Mouse (Mus musculus) adrenal gland, postnatal 4 days (tissue): ENCODE data around the gene Luzp1. TPM values are rescaled to one million over a fixed set of nuclear protein-coding genes. Genes with fewer than 3 reads are reported as not detected.
A peak's percentile ranks its signal among the peaks of the same experiment; 100 is the strongest.

Experiments
- DNase-seq, 2 experiments: peaks; one replicate each; pipeline ENCODE4 v3.0.0; 2021 to 2022; ENCODE audit warnings: low spot score in 2 of 2, mixed read lengths in 2 of 2
- total RNA-seq, 2 experiments: library from RNA; stranded (reverse); gene quantifications; 2 replicates each; pipeline ENCODE4 v1.2.3; 2021

The Luzp1 gene
- total RNA-seq, 2 experiments from 2014 or later = 35.7 to 39.8 TPM

DNA sequence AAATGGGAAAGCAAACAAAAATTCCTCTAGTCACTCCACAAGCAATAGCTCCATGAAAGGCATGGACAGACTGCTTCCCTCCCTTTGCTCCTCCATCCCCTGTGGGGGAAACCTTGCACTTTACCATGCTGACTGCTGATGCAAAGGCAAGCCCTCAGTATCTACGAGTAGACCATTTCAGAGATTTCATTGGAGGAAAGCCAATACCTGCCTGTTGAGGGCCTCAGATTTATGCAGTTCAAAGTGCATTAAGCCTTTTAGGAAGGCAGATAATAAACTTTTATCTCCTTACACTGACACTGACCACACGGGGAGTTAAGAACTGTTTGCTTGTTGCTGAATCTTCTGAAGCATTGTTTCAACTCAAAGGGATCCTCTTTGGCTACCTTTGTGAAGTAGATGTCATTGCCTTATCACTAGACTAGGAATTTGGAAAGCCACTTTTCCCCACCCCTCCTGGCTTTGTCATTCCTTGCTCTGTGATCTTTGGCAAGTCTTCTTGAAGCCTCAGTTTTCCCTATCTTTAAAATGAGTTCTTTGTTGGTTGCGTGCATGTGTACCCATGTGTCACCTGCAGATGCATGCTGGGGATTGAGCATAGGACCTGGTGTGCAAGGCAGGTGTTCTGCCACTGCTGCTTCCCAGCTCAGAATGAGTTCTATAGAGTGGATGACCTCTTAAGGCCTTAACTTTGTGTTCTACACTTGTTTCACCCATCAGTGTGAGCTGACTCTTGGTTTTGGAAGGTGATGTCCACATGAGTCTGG lies 76.9 kb downstream of the Luzp1 start:
- no peak for DNase-seq

GRCm38 (mm10) chr4:136547721-136548120 lies 78.2 kb downstream of the Luzp1 start:
- no peak for DNase-seq

DNA sequence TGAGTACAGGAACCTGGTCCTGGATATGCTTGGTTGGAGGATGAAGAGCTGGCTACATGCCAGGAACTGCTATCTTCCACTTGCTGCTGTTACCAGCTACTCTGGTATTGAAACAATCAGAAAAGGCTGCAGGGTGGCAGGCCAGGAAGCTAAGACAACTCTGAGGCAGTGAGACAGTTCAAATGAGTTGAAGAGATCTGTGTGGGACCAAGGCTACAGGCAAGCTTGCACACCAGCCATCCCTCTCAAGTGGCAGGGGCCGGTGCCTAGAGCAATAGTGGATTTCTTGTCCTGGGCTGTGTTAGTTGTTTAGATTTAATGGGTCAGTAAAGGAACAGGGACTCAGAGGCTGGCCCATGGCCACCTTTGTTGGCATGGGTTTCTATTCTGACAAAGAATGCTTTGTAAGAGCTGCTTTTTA lies 78.8 kb downstream of the Luzp1 start:
- no peak for DNase-seq

- no peak for DNase-seq
Observed at GRCm38 (mm10) chr4:136553108-136553507, 83.5 kb downstream of the Luzp1 start.

DNA sequence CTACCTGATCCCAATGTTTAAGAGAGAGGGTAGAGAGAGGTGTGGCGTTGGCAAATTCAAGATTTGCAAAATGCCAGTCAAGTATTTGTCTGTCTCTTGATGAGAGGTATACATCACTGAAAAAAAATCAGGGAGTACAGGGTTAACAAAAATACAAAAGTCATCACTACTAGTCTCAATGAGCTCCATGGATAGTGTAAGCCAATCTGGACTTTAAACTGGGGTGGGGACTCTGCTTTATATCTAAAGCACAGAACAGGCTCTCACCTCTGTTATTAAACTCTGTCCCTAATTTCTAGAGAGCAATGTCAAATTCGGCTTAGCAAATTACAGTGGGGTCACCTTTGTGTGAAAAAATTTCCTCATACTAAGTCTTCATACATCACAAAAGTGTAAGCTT lies 88.1 kb downstream of the Luzp1 start:
- DNase-seq = no peak

- DNase-seq = no peak
Observed at GRCm38 (mm10) chr4:136559690-136560089, 90.1 kb downstream of the Luzp1 start.

DNA sequence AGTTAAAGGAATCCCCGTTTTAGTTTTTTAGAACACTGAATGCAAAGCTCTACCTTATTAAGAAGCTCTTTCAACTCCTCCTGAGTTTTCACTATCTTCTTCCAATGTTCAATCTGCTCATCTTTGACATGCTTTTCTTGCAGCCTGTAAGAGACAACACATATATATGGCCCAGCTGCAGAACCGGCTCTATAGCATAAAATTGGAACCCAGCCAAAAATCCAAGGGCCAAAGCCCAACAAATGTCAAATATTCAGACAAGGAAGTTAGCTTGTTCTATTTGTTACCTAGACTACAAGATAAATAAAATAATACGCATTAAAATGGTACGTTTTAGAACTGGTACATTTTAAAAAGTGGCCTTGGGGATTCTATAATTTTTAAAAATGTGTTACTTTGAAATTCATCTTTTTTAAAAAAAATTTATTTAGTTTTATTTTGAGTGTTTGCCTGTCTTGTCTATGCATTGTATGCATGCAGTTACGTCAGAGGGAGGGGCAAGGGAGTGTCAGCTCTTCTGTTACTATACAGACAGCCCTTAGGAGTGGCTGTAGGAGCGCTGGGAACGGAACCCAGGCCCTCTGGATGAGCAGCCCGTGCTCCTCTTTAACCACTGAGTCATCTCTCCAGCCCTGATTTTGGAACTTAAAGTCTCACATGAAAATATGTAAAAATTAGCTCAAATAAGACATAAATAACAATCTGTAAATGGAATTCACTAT lies 90.9 kb downstream of the Luzp1 start:
- no peak for DNase-seq

GRCm38 (mm10) chr4:136562755-136563154 lies 93.2 kb downstream of the Luzp1 start:
- DNase-seq = no peak

- peak in 1 of 2 experiments; percentile 33 for DNase-seq
Observed at GRCm38 (mm10) chr4:136568629-136569028, 99.1 kb downstream of the Luzp1 start.

- DNase-seq = no peak
Observed at GRCm38 (mm10) chr4:136569998-136570397, 100.4 kb downstream of the Luzp1 start.

- DNase-seq = no peak
Observed at GRCm38 (mm10) chr4:136581885-136582284, 112.3 kb downstream of the Luzp1 start.

- no peak for DNase-seq
Observed at GRCm38 (mm10) chr4:136587221-136587827, 117.8 kb downstream of the Luzp1 start.

GRCm38 (mm10) chr4:136588003-136588402 lies 118.4 kb downstream of the Luzp1 start:
- no peak for DNase-seq

- DNase-seq = no peak
Observed at GRCm38 (mm10) chr4:136592111-136592510, 122.5 kb downstream of the Luzp1 start.

- no peak for DNase-seq
Observed at GRCm38 (mm10) chr4:136594006-136594405, 124.4 kb downstream of the Luzp1 start.

GRCm38 (mm10) chr4:136595221-136595620 lies 125.7 kb downstream of the Luzp1 start:
- DNase-seq = no peak

GRCm38 (mm10) chr4:136598268-136598876 lies 128.8 kb downstream of the Luzp1 start:
- DNase-seq = no peak

DNA sequence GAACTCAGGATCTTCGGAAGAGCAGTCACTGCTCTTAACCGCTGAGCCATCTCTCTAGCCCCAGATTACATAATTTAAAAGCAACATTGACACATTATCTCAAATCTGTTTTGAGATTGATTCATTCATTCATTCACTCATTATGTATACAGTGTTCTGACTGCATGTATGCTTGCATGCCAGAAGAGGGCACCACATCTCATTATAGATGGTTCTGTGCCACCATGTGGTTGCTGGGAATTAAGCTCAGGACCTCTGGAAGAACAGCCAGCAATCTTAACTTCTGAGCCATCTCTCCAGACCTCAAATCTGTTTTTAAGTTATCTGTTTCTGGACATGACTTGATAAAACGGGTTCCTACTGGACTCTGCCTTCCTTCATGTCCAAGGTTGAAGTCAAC lies 130.3 kb downstream of the Luzp1 start:
- DNase-seq = no peak

GRCm38 (mm10) chr4:136600536-136600935 lies 131.0 kb downstream of the Luzp1 start:
- no peak for DNase-seq

DNA sequence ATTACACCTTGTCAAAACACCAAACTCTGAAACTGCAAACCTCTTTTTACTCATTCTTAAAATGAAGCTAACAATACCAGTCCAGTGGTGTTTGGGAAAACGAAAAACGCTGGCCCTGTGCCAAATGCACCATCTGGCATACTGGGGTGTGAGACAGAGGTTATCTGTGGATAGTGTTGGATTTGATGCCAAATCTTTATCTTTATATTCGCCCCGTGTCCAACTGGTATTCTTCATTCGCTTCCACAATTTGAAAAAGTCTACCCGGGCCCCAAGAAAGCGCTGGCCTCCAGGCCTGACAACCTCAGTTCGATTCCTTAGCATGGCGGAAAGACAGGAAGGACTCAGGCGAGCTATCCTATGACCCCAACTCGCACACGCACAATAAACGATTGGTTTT lies 131.9 kb downstream of the Luzp1 start:
- peak in 1 of 2 experiments; percentile 42 for DNase-seq

- DNase-seq = peak; percentile 8 to 13
Observed at GRCm38 (mm10) chr4:136602018-136602554, 132.5 kb downstream of the Luzp1 start.
